Mouse (Mus musculus) kidney, postnatal 10 days (tissue): Measurements from ENCODE around the gene Cyp2e1.

Experiments used
- DNase-seq: peaks from one replicate; pipeline ENCODE4 v3.0.0; 2021; ENCODE audit warnings: mixed read lengths

The Cyp2e1 gene

DNA sequence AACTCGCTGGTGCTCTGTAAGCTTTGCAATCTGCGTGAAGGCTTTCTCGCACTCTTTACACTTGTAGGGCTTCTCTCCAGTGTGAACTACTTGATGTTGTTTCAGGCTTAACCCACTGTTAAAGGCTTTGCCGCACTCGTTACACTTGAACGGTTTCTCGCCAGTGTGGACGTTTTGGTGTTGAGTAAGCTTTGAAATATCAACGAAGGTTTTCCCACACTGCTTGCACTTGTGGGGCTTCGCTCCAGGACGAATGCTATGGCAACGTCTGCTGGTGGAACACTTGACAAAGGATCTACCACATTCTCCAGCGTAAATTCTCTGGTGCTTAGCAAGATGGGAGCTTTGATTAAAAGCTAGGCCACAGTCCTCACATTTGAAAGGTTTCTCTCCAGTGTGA, 48.2 kb downstream of the Cyp2e1 start:
- no peak for DNase-seq

DNA sequence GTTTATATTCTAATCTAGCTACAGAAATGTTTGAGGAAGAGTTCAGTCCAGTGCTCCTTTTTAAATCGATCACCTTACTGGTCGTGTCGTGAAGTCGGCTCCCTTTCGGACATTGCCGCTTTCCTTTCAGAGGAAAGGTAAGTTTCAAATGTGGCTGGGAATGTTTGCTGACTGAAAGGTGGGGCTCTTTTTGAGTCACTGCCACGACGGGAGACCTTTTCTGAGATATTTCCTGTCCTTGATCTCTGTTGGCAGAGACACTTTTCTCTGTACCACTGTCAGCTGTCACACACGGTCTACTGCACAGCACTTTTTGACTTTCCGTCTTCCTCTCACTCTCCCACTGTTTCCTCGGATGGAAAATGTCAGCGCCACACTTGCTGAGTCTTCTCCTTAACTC, 49.3 kb downstream of the Cyp2e1 start:
- DNase-seq, result no peak

DNA sequence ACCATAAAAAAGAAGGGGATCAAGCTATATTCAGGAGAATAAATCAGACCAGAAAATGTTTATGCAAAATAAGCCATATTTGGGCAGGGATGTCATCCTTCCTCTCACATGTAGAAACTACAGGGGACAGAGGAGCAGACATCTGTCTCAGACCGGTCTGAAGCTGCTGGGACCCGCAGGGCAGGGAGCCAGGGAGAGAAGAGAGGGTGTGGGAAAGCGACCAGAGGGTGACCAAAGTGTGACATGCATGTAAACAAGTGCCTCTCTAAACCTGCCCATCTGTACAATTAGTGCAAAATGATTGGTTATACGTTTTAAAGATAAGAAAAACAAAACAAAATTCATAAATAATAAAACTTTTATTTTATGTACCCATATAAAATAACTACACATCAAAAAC, 56.6 kb downstream of the Cyp2e1 start:
- no peak for DNase-seq

DNA sequence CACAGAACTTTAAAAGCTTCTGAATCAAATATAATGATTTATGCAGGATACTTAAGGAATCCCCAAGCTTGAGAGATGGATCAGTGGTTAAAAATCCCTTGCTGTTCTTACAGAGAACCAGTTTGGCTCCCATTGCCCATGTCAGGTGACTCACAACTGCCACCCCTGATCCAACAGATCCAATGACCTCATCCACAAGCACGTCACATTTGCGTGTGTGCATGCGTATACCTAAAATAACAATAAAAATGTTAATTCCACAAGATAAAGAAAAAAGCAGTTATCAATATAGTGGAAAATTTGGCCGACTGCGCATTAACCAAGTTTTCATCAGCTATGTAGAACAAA, 57.7 kb downstream of the Cyp2e1 start:
- DNase-seq, result no peak

DNA sequence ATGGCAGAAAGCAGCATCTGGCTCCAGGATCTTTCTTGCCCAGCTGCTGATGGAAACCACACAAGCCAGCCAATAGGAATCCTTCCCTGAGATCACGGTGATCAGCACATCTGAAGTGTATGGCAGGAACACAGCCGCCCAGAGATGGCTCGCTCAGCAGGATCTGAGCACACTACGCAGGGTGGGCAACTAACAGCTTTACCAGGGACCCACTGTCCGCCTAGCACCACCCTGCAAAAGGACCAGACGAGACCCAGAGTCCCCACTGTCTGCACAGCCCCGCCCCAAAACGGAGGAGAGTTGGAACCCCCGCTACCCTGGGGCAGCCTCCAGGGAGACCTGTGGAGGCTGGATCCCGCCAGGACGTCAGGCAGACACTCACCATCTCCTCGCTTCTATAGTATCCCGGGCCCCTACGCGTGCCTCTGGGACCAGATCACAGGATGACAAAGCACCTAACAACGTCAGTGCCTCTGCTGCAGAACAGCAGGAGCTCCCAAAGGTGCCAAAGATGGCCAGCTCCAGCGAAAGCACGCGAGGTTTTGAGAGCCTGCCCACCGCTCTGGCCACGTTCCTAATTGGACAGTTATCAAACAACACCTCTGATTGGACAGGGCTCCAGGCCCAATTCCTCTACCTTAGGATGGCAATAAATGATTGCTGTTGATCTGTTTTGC, 58.3 kb downstream of the Cyp2e1 start, which contains the start of gene Zfp941:
TSS of gene Zfp941 (minus strand) at position 526 of the 677 bp plus-strand sequence.
- no peak for DNase-seq

DNA sequence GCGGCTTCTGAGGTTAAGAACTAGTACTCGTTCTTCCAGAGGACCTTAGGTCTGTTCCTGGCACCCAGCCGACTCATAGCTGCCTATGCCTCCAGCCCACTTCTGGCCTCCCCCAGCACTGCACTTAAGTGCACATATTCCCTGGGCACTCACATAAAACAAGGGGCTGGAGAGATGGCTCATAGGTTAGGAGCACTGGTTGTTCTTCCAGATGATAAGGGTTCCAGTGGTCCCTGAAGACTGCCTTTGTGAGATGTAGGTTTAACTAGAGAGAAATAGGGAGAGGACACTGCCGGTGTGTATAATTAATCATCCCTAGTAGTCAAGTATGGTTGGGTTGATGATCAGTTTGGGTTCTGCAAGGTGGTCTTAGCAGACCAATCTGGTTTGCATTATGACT, 59.2 kb downstream of the Cyp2e1 start:
- DNase-seq, result no peak
